Mouse (Mus musculus): ENCODE measurements at regions not wholly inside any gene's neighbourhood (a gene's known extent, or its start where the extent isn't known, plus 50 kb on each side); places are given as distances from the start of the nearest gene placed in this dataset.

- ATAC-seq (ENCODE audit: low FRiP score, low TSS enrichment) (no peak), DNase-seq (ENCODE audit: low spot score) (no peak)
- Histone ChIP-seq H3K4me2 (replicated peaks; ENCODE audit: low read depth) (no peak overlapping the region), H3K27ac (replicated peaks) (no peak overlapping the region), H3K36me3 (ENCODE audit: control insufficient read depth, insufficient read depth, low read length) (no peaks in the 10 kb centered on the region), H3K4me1 (replicated peaks; ENCODE audit: control insufficient read depth, insufficient read depth) (no peaks in the 10 kb centered on the region), H3K4me3 (ENCODE audit: low read depth, low read length) (no peak overlapping the region), H3K9me3 (ENCODE audit: control insufficient read depth, low read length) (no peaks in the 10 kb centered on the region), H3K27me3 (ENCODE audit: control insufficient read depth, insufficient read depth, low read length) (no peaks in the 10 kb centered on the region), H3K9ac (ENCODE audit: low read length) (no peak overlapping the region)
- no peak for TF ChIP-seq EP300 (optimal IDR thresholded peaks at IDR 0.05)
- no peak for TF ChIP-seq CTCF (IDR thresholded peaks at IDR 0.05; ENCODE audit: low read depth)
- WGBS, result 61% methylated on average over 8 of the region's 8 CpGs
Measured at GRCm38 (mm10) chr1:183600466-183600865, 182.5 kb downstream of the Hhipl2 start.

- Histone ChIP-seq H3K9me3 (ENCODE audit: control insufficient read depth, low read length) (no peaks in the 10 kb centered on the region), H3K9ac (ENCODE audit: low read length) (no peak overlapping the region), H3K27me3 (ENCODE audit: control insufficient read depth, insufficient read depth, low read length) (no peaks in the 10 kb centered on the region), H3K4me1 (replicated peaks; ENCODE audit: control insufficient read depth, insufficient read depth) (no peaks in the 10 kb centered on the region), H3K4me2 (replicated peaks; ENCODE audit: low read depth) (no peak overlapping the region), H3K36me3 (ENCODE audit: control insufficient read depth, insufficient read depth, low read length) (no peaks in the 10 kb centered on the region), H3K27ac (replicated peaks) (no peak overlapping the region), H3K4me3 (ENCODE audit: low read depth, low read length) (no peak overlapping the region)
- TF ChIP-seq CTCF (IDR thresholded peaks at IDR 0.05; ENCODE audit: low read depth) (no peak), EP300 (optimal IDR thresholded peaks at IDR 0.05) (no peak)
- DNase-seq (ENCODE audit: low spot score) (no peak), ATAC-seq (ENCODE audit: low FRiP score, low TSS enrichment) (no peak)
- 61% methylated on average over 8 of the region's 8 CpGs for WGBS
Measured at GRCm38 (mm10) chr1:183611966-183612694, 194.1 kb downstream of the Hhipl2 start.

- ATAC-seq (ENCODE audit: low FRiP score, low TSS enrichment) (no peak), DNase-seq (ENCODE audit: low spot score) (no peak)
- Histone ChIP-seq H3K4me3 (ENCODE audit: low read depth, low read length) (no peak overlapping the region), H3K4me1 (replicated peaks; ENCODE audit: control insufficient read depth, insufficient read depth) (no peaks in the 10 kb centered on the region), H3K9ac (ENCODE audit: low read length) (no peak overlapping the region), H3K27ac (replicated peaks) (no peak overlapping the region), H3K36me3 (ENCODE audit: control insufficient read depth, insufficient read depth, low read length) (no peaks in the 10 kb centered on the region), H3K27me3 (ENCODE audit: control insufficient read depth, insufficient read depth, low read length) (no peaks in the 10 kb centered on the region), H3K4me2 (replicated peaks; ENCODE audit: low read depth) (no peak overlapping the region), H3K9me3 (ENCODE audit: control insufficient read depth, low read length) (no peaks in the 10 kb centered on the region)
- WGBS, result 77% methylated on average over 9 of the region's 9 CpGs
- TF ChIP-seq CTCF (IDR thresholded peaks at IDR 0.05; ENCODE audit: low read depth), result no peak
- TF ChIP-seq EP300 (optimal IDR thresholded peaks at IDR 0.05), result no peak
Measured at GRCm38 (mm10) chr1:183619451-183620059, 201.5 kb downstream of the Hhipl2 start.

- DNase-seq (ENCODE audit: low spot score), result no peak
- no peak overlapping the region for H3K4me3 ChIP-seq (ENCODE audit: low read depth, low read length)
- 45% methylated on average over 4 of the region's 4 CpGs for WGBS
- no peak for TF ChIP-seq EP300 (optimal IDR thresholded peaks at IDR 0.05)
- no peak overlapping the region for H3K9ac ChIP-seq (ENCODE audit: low read length)
- no peaks in the 10 kb centered on the region for H3K9me3 ChIP-seq (ENCODE audit: control insufficient read depth, low read length)
- H3K27me3 ChIP-seq (ENCODE audit: control insufficient read depth, insufficient read depth, low read length), result no peaks in the 10 kb centered on the region
- H3K4me1 ChIP-seq (replicated peaks; ENCODE audit: control insufficient read depth, insufficient read depth), result no peaks in the 10 kb centered on the region
- H3K36me3 ChIP-seq (ENCODE audit: control insufficient read depth, insufficient read depth, low read length), result no peaks in the 10 kb centered on the region
- ATAC-seq (ENCODE audit: low FRiP score, low TSS enrichment), result no peak
- H3K27ac ChIP-seq (replicated peaks), result no peak overlapping the region
- no peak overlapping the region for H3K4me2 ChIP-seq (replicated peaks; ENCODE audit: low read depth)
Measured at GRCm38 (mm10) chr1:183622341-183622740, 204.3 kb downstream of the Hhipl2 start.

GRCm38 (mm10) chr1:183624266-183624665 lies 206.3 kb downstream of the Hhipl2 start:
- H3K27me3 ChIP-seq (ENCODE audit: control insufficient read depth, insufficient read depth, low read length), result no peaks in the 10 kb centered on the region
- no peak overlapping the region for H3K27ac ChIP-seq (replicated peaks)
- no peaks in the 10 kb centered on the region for H3K36me3 ChIP-seq (ENCODE audit: control insufficient read depth, insufficient read depth, low read length)
- no peak for DNase-seq (ENCODE audit: low spot score)
- no peak overlapping the region for H3K4me3 ChIP-seq (ENCODE audit: low read depth, low read length)
- no peak for TF ChIP-seq EP300 (optimal IDR thresholded peaks at IDR 0.05)
- no peak for TF ChIP-seq CTCF (IDR thresholded peaks at IDR 0.05; ENCODE audit: low read depth)
- no peaks in the 10 kb centered on the region for H3K4me1 ChIP-seq (replicated peaks; ENCODE audit: control insufficient read depth, insufficient read depth)
- WGBS, result 67% methylated on average over 1 of the region's 1 CpGs
- H3K9me3 ChIP-seq (ENCODE audit: control insufficient read depth, low read length), result no peaks in the 10 kb centered on the region
- H3K9ac ChIP-seq (ENCODE audit: low read length), result no peak overlapping the region
- H3K4me2 ChIP-seq (replicated peaks; ENCODE audit: low read depth), result no peak overlapping the region
- ATAC-seq (ENCODE audit: low FRiP score, low TSS enrichment), result no peak

- no peaks in the 10 kb centered on the region for H3K27me3 ChIP-seq (ENCODE audit: control insufficient read depth, insufficient read depth, low read length)
- H3K4me1 ChIP-seq (replicated peaks; ENCODE audit: control insufficient read depth, insufficient read depth), result no peaks in the 10 kb centered on the region
- TF ChIP-seq EP300 (optimal IDR thresholded peaks at IDR 0.05) (no peak), CTCF (IDR thresholded peaks at IDR 0.05; ENCODE audit: low read depth) (no peak)
- H3K4me3 ChIP-seq (ENCODE audit: low read depth, low read length), result no peak overlapping the region
- ATAC-seq (ENCODE audit: low FRiP score, low TSS enrichment) (no peak), DNase-seq (ENCODE audit: low spot score) (no peak)
- no peak overlapping the region for H3K9ac ChIP-seq (ENCODE audit: low read length)
- no peak overlapping the region for H3K27ac ChIP-seq (replicated peaks)
- no peaks in the 10 kb centered on the region for H3K9me3 ChIP-seq (ENCODE audit: control insufficient read depth, low read length)
- H3K4me2 ChIP-seq (replicated peaks; ENCODE audit: low read depth), result no peak overlapping the region
- no peaks in the 10 kb centered on the region for H3K36me3 ChIP-seq (ENCODE audit: control insufficient read depth, insufficient read depth, low read length)
- 81% methylated on average over 6 of the region's 6 CpGs for WGBS
Measured at GRCm38 (mm10) chr1:183633810-183634209, 215.8 kb downstream of the Hhipl2 start.
